Mouse (Mus musculus): ENCODE data around the gene Lzts2.

The Lzts2 gene

DNA sequence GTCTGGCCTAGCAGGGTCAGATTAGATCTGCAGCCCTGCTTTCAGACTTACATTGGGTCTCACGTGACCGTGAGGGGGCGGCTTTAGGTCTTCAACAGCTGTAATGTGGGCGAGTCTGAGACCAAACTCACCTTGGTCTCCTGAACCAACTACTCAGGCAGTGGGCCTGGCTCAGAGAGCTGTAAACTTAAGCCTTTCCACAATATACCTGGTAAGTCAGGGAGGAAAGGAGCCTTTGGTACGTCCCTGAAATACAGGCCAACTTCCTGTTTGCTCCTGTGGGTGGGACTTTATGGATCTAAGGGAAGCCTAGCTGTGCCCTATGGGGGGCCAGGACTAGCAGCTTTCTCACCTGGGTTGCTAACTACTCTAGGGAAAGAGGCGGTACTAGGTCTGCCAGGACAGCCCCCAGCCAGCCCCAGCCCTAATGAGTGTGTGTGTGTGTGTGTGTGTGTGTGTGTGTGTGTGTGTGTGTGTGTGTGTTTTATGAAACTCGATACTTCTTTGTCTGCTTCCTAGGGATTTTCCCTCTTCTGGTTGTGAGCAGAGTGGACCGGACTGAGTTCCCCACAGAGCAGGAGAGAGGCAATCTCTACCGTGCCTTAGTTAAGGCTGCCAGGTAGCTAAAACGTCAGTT lies at the start of gene Lzts2:
TSS of gene Lzts2 (plus strand) at position 80 of the 637 bp plus-strand sequence.
- in situ Hi-C loops (cut with MboI; ENCODE audit: unreplicated experiment in 2 of 2): loop anchor here in 1 of 2 experiments (25.0 kb wide), 1 partner anchor 1327 kb away; the partner anchor contains the start of gene Entpd7

DNA sequence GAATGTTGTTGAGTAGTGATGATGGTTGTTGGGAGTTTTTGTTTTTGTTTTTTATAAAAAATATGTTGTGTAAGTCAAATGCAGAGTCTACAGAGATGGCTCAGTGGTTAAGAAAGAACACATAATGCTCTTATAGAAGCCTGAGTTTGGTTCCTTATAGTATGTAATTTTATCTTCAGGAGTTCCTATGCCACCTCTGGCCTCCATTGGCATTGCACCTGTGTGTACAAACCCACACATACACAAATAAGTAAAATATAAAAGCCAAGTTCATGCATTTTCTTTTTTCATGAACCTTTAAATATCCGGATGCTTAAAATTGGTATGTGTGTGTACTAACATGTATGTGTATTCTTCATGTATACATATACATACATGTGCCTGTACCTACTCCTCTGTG lies 48.2 kb upstream of the Lzts2 start:
- in situ Hi-C loops (cut with MboI; ENCODE audit: unreplicated experiment in 2 of 2): no loop called here

DNA sequence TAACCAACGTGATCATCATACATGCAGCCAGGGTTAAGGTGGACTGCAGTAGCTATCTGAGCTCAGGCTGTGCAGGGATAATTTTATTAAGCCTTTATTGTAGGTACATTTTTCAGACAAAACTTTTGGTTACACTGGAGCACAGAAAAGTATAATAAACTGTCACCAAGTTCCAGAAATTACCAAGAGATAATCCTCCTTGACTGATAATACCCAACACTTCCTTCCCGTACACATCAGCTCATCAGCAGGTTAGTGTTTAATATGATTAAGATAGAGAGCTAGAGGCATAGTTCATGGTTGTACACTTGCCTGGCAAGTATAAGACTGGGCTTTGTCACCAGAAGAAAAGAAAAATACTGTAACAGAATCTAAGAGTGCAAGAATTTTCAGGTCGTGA lies 45.9 kb upstream of the Lzts2 start:
- in situ Hi-C loops (cut with MboI; ENCODE audit: unreplicated experiment in 2 of 2): no loop called here

DNA sequence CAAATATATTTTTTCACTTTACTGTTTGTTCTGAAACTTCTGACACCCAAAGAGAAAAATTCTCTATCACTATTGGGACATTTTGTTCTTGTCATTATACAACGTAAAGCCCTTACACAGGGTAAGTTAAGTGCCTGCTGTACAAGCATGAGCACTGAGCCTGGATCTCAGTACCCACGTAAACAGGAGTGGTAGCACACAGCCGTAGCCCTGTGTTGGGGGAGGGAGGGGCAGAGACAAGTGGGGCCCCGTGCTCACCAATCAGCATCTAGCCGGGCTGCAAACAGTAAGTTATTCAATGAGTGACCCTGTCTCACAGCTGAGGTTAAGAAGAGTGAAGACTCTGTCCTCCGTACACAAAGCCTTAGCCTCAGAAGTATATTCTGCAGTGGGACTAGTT lies 37.6 kb upstream of the Lzts2 start:
- in situ Hi-C loops (cut with MboI; ENCODE audit: unreplicated experiment in 2 of 2): loop anchor here in 1 of 2 experiments (5.0 kb wide), 1 partner anchor 39 kb away; no protein-coding TSS in a partner anchor

DNA sequence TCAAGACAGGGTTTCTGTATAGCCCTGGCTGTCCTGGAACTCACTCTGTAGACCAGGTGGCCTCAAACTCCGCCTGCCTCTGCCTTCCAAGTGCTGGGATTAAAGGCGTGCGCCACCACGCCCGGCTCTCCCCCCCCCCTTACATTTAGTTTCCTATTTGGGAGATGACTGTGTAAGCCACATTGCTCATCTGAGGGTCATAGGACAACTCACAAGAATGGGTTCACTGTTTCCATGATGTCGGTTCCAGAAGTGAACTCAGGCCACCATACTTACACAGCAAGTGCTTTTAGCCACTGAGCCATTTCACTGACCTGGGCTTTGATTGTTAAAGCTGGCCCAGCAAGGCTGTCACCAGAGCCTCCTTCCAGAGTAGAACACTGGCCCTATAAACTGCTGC lies 37.1 kb upstream of the Lzts2 start:
- in situ Hi-C loops (cut with MboI; ENCODE audit: unreplicated experiment in 2 of 2): loop anchor here in 1 of 2 experiments (5.0 kb wide), 1 partner anchor 40 kb away; no protein-coding TSS in a partner anchor

DNA sequence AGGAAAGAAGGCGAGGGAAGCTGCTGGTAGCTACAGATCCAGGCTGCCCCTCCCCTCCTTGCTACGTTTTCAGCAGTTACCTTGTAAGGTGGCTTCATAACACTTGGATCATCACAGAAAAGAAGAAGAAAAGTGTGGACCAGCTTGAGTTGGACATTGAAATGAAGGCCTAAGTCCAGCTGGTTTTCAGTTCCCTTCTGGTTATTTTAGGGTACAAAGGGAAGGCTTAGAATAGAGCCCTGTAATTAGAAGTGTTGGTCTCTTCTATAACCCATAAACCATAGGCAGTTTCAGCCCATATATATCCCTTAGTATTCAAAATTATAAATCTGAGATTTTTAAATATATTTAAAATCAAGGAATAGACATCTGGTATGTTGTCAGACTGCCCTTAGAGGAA lies 33.4 kb upstream of the Lzts2 start:
- in situ Hi-C loops (cut with MboI; ENCODE audit: unreplicated experiment in 2 of 2): no loop called here

DNA sequence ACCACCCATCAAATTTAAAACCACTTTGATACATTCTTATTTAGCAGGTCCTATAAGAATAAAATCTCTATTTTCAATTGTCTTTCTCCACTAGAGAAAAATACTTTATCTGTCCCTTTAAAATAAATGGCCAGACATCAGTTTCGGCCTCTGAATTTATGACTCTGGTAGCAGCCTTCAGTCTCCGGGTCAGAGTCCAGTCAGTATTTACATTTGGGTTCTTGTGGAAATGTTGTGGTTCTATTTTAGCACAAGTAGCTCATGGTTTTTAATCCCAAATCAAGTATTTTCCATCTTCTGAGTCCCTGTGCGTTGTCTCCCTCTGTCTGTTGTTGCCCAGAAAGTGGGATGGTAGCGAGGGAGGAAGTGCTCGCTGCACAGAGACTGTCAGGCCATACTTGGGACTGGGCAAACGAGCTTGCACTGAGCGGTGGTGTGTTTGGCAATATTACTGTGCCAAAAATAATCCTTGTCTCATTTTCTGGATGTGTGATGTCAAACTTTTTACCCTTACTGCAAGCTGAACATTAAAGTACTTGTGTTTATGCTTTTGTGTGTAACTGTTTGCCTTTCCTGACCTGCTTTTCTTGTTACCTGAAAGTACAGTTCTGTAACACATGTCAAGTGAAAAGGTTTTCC lies 31.6 kb upstream of the Lzts2 start:
- in situ Hi-C loops (cut with MboI; ENCODE audit: unreplicated experiment in 2 of 2): no loop called here

DNA sequence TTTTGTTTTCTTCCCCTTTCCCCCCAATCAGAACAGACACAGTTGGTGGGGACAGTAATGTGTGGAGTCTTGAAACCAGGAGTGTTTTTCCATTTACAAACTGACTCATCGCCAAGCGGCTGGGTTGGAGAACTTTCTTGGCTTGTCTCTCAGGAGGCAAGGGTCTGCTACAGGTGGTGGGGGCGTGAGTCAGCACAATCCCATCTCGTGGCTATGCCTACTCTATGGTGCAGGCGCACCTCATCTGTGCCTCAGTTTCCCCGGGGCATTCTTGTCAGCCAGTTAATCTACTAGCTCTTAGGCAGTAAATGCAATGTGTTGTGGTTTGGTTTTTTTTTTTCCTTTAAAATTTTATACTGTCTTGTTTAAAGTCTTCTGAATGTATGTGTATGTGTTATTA lies 30.8 kb upstream of the Lzts2 start:
- in situ Hi-C loops (cut with MboI; ENCODE audit: unreplicated experiment in 2 of 2): no loop called here

DNA sequence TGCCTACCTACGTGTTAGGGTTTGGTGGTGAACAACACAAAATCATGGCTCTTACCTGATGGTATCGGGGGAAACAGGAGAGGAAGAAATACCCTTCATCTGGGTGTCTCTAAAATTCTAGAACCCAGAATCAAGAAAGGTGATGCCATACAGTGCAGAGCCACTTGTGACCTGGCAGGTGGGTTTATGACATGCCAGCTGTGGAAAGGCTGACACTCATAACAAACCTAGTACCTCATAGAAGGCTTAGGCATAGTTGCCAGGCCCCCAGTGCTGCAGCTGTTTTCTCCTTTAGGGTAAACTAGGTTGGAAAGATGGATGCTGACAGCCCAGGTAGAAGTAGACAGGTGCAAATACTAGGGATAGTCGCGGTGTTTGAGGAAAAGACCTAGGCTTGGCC lies 29.8 kb upstream of the Lzts2 start:
- in situ Hi-C loops (cut with MboI; ENCODE audit: unreplicated experiment in 2 of 2): no loop called here

DNA sequence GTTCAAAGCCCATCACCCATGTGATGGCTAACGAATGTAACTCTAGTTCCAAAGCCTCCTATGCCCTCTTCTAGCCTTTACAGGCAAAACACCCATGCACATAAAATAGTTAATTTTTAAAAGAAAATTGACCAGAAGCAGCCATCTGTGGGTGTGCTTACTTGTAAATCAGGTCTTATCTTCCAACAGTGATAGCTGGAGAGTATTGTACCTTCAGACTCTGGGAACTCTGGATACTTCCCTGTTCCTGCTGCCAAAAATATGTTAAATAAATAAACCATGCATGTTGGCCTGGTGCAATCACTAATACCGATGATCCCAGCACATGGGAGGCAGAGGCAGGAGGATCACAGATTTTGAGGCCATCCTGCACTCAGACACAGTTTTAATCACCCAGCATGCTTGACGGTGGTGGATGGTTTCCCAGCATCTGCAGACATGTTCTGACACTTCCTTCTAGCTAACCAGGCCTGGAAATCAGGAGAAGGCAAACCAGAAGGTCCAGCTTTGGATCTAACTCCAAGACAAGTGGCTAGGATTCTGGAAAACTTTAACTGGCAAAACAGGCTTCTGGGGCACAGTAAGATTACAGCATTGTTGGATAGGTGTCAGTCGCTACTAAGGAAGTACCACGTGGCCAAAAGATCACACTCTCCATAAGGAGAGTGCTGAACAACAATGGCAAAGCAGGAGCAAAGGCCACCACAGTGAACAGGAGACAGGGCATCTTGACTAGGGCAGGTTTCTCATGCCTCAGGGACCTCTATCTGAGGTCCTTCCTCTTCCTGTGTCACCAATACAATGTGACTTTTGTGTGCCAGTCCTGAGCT lies 28.8 kb upstream of the Lzts2 start:
- in situ Hi-C loops (cut with MboI; ENCODE audit: unreplicated experiment in 2 of 2): loop anchor here in 1 of 2 experiments (5.0 kb wide), 1 partner anchor 47 kb away; no protein-coding TSS in a partner anchor

DNA sequence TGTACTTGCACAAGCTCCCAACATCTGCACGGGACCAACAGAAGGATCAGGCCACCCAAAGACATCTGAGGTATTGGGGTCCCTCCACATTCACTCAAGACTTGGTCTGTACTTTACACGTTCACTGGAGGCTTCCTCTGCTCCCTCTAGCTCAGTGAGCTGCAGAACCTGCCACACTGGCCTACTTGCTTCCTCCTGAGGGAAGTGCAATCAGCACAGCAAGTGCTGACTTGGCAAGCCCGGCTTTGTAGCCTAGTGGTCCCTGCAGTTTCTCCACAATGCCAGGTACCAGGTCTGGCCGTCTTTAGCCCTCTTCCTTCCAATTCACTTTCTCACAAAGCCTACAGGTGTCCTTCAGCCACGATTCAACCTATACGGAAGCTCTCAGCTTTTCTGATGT lies 27.2 kb upstream of the Lzts2 start:
- in situ Hi-C loops (cut with MboI; ENCODE audit: unreplicated experiment in 2 of 2): loop anchor here in 1 of 2 experiments (5.0 kb wide), 1 partner anchor 45 kb away; no protein-coding TSS in a partner anchor

DNA sequence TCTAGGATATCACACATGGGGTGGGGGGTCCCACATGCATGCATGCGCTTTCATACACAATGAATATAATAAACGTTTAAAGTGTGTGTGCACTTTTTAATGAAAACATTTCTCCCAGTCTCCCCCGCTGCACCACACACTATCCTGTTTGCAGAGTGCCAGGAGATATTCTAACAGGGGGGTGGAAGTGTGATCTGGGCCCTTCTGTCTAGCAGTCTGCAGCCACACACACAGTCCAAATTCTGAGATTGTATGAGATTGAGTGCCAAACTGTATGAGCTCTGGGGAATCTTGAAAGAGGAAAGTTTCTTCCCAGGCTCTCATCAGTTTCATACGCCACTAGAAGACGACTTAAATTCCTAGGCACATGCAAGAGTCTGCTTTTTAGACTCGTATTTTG lies 26.4 kb upstream of the Lzts2 start:
- in situ Hi-C loops (cut with MboI; ENCODE audit: unreplicated experiment in 2 of 2): loop anchor here in 1 of 2 experiments (5.0 kb wide), 1 partner anchor 44 kb away; no protein-coding TSS in a partner anchor

DNA sequence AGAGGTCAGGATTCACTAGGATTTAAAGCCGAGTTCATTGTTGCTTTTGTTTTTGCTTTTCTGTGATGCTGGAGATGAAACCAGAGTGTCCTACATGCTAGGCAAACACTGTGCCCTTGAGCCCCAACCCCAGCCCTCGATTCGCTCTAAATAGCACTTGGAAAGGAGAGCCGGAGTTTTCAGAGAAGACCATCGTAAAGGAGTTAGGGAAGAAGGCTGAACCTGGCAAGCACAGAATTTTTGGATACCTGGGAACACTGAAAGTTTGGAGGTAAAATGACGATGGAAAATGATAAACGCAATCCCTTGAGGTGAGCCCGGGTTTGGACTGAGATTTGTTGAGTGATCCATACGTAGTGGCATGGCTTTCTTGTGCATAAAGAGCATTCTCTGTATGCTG lies 25.9 kb upstream of the Lzts2 start:
- in situ Hi-C loops (cut with MboI; ENCODE audit: unreplicated experiment in 2 of 2): loop anchor here in 1 of 2 experiments (5.0 kb wide), 1 partner anchor 44 kb away; no protein-coding TSS in a partner anchor

DNA sequence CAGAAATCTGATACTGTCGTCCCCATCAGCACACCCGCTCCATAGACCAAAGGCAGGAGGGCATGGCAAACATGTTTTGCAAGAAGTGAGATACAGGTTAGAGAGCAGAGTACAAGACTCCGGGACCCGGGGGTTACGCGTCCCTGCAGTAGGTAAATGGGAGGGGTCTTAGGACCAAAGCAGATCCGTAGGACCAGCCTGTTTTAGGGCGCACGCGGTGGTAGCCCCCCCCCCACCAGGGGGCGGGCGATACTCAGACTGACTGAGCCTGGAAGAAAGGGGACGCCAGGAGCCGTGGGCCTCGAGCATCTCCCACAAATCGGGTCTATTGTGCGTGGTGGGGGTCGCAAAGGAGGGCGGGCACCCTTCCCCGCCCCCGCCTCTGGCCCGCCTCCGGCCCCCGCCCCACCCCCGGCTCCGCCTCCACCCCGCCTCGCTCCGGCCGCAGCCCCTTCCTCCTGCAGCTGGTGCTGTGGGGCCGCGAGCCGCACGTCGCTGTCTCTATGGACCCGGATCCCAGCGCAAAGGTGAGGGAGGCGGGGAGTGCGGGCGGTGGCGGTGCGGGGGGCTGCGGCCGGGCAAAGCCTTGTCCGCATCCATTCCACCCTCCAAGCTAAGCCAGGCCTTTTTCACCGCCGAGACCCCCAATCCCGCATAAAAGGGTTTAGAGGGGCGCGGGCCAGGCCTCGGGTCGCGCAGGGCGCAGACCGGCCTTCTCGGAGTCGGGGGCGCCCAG lies 25.2 kb upstream of the Lzts2 start, which contains the start of gene Sema4g:
TSS of gene Sema4g (plus strand) at position 271 of the 736 bp plus-strand sequence.
- in situ Hi-C loops (cut with MboI; ENCODE audit: unreplicated experiment in 2 of 2): loop anchor here in 1 of 2 experiments (5.0 kb wide), 1 partner anchor 43 kb away; no protein-coding TSS in a partner anchor

DNA sequence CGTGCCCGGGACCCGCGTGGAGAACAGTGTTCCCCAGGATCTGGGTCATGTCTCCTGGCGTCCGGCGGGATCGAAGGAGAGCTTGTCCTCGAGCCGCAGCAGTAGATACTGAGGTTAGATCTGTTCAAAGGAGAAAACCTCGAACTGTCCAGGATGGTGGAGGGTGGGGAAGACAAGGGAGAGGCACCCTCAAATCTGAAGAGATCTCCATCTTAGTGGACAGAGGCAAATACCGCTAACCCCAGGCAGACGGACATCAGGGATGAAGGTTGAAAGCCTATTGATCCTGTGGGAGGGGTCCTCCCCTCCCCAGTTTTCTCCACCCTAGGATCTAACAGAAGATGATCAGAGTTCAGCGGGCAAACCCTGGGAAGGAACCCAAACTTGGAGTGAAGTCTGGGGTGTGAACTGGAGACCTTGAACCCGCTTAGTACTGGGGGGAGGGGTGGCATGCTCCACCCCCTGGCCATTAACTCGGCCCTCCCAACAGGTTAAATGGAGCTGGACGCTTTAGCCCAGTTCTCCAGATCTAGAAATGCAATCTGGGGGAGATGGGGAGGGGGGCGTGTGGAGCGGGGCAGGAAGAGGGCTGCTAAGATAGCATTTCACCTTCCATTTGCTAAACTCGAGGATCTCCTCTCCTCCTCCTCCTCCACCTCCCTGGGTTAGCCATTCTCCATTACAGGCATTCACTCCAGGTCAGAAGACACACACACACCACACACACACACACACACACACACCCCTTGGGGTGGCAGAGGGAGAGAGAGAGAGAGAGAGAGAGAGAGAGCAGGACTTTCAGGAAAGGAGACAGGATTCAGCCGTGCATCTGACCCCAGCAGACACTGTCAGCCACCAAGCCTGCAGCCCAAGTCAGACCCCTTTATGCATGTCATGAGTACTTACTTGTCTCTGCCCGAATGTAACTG lies 24.4 kb upstream of the Lzts2 start:
- in situ Hi-C loops (cut with MboI; ENCODE audit: unreplicated experiment in 2 of 2): loop anchor here (5.0 kb wide), 1 partner anchor 42 kb away; no protein-coding TSS in a partner anchor

DNA sequence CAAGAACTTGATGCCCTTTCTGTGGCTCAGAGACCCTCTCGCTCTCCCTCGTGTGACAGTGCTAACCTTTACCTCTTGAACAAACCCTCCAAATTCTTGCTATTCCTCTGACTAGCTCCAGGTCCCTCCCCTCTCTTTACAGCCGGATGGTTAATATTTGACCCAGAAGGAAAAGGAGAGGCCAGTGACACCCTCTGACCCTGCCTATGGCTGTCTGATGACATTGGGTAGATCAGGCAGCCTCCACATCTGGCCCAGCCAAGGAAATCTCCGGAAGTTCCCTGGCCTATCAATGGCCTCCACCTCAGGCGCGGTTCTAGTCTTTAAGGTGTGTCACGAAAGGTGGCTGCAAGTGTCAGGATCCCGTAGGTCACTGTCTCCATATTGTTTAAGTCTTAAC lies 23.2 kb upstream of the Lzts2 start:
- in situ Hi-C loops (cut with MboI; ENCODE audit: unreplicated experiment in 2 of 2): loop anchor here in 1 of 2 experiments (5.0 kb wide), 1 partner anchor 41 kb away; no protein-coding TSS in a partner anchor

DNA sequence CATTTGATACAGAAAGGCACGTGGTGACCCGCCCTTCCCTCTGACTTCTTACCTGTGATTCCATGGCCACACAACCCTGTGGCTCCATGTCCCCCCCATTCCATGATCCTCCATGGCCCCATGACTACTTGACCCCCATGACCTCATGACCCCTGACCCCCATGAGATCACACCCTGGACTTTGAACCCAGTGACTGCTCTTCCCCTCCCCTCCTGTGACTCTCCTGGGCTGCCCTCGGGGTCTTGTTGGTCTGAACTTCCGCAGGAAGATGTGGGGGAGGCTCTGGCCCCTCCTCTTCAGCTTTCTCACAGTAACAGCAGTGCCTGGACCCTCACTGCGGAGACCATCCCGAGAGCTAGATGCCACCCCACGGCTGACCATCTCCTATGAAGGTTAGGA lies 22.0 kb upstream of the Lzts2 start:
- in situ Hi-C loops (cut with MboI; ENCODE audit: unreplicated experiment in 2 of 2): loop anchor here in 1 of 2 experiments (5.0 kb wide), 1 partner anchor 40 kb away; no protein-coding TSS in a partner anchor

DNA sequence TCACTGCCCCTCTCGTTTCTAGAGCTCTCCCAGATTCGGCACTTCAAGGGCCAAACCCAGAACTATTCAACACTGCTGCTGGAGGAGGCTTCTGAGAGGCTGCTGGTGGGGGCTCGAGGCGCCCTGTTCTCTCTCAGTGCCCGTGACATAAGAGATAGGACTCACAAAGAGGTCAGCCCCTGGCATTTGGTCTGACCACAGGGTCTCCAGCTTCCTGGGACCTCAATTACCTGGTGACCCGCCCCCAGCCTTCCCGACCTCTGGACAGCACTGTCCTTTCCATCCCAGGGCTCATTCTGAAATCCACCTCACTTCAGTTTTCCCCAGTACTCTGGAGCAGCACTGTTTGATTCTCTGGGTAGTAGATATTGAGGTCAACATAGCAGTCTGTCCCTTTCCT lies 21.5 kb upstream of the Lzts2 start:
- in situ Hi-C loops (cut with MboI; ENCODE audit: unreplicated experiment in 2 of 2): loop anchor here in 1 of 2 experiments (5.0 kb wide), 1 partner anchor 40 kb away; no protein-coding TSS in a partner anchor

DNA sequence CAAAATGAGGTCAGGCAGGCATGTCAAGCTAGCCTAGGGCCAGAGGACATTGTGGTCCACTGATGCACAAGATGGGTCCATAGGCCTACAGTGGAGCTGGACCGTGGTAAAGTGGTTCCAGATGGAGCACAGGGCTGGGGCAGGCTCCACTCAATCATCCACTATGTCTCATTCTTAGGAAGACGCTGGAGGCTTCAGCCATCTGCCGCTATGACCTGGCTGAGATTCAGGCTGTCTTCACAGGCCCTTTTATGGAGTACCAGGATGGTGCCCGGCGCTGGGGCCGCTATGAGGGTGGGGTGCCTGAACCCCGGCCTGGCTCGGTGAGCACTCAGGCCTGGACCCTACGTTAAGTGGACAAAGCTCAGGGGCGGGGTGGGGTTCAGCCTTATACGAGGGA lies 16.4 kb upstream of the Lzts2 start:
- in situ Hi-C loops (cut with MboI; ENCODE audit: unreplicated experiment in 2 of 2): no loop called here
